Mouse (Mus musculus) erythroblast, embryonic 14.5 days (primary cell): ENCODE results near the gene Mageb18.

Experiments used
- GATA1 ChIP-seq: IDR thresholded peaks from 2 replicates; pipeline ENCODE4 v1.6.1; 2012; ENCODE audit warnings: low read length, inconsistent platforms, mixed read lengths
- TAL1 ChIP-seq: IDR thresholded peaks from 3 replicates; pipeline ENCODE4 v1.6.1; 2012; ENCODE audit warnings: low read length, inconsistent platforms, mixed read lengths

DNA sequence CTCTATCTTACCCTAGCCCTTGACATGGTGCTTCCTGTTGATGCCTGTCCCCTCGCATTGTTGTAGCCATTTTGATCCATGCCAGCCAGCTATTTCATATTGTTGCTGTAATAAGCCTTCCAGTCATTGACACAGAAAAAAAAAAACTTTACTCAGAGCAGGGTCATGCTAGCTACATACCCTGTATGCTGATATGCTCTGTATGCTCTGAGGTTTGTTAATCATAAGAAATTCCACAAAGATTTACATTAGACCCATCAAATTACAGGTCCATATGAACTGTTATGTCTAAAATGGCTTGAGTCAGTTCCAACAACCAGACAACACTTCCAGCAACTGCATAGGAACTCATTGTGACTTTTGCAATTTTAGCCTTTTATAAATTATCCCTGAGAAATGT, 71.5 kb downstream of the Mageb18 start:
- TF ChIP-seq GATA1 (no peak), TAL1 (no peak)
